Mouse (Mus musculus) cerebellum, adult 11-12 months (tissue): ENCODE measurements around the gene Adam33.

Experiments
- DNase-seq: peaks from one replicate; pipeline ENCODE4 v3.0.0; 2022

Adam33 gene

DNA sequence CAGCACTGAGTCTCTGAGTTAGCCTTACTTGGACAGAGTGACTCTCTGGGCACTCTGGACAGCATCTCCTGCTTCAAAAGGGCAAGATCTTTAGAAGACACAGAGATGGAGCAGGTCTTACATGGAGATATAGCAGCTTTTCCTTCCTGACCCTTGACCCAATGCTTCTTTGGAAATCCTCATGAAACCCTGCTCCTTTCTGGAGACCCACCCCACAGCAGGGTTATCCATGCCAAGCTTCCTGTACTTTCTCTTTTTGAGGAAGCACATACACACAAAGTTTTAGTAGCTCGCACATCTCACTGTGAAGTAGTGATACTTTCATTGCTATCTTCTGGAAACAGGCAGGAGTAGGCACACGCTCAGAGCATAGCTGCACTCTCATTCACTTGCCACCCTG is 38.4 kb downstream of the Adam33 start:
- DNase-seq: no peak

DNA sequence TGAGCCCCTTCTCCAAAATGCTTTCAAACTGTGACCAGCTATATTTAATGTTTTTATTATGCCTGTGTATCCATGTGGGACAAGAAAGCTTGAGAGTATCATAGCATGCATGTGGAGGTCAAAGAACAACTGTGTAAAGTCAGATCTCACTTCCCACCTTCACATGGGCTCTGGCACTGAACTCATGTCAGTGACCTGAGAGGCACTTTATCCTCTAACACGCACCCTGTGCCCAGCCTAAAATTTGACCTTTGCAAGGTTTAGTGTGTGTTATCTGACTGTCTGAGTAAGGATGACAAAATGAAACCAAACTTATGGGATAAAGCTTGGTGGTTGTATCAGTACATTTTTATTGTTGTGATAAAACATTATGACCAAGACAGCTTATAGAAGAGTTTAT is 53.0 kb downstream of the Adam33 start:
- DNase-seq: no peak

DNA sequence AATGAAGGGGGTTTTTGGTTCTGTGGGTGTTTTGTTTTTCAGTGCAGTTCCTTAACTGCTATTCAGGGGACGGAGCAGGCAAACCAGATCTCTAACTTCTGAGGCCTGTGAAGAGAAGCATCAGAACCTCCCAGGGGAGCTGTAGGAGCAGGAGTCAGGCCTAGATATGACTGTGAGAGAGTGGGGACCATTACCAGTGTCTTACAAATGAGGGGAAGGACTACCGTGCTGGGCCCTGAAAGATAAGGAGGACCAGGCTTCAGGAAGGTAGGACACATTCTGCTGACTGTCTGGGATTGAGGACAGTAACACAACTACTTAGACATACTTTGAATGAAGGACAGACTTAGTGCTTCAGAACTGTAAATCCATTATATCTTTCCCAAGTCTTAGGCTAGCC is 54.5 kb downstream of the Adam33 start:
- DNase-seq: no peak
